Mouse (Mus musculus) thymus, adult 2 months (tissue): Measurements from ENCODE around the gene Opa3. TPM values are rescaled to one million over a fixed set of nuclear protein-coding genes. Genes with fewer than 3 reads are reported as not detected.

Experiments
- DNase-seq: peaks from one replicate; pipeline ENCODE4 v3.0.0; 2021
- H3K27ac ChIP-seq: fragments of 200-500 bp; 2 replicates; pipeline ENCODE4 v1.5.1; 2012; ENCODE audit warnings: low read length, control low read depth; ENCODE audit not compliant: control insufficient read depth, insufficient read depth
- H3K27me3 ChIP-seq: fragments of 200-500 bp; 2 replicates; pipeline ENCODE4 v1.6.1; 2012; ENCODE audit warnings: mild to moderate bottlenecking, low read length, moderate library complexity, mixed read lengths; ENCODE audit not compliant: control insufficient read depth, insufficient read depth
- H3K36me3 ChIP-seq: fragments of 200-500 bp; 2 replicates; pipeline ENCODE4 v1.6.1; 2012; ENCODE audit warnings: mild to moderate bottlenecking, low read length, moderate library complexity; ENCODE audit not compliant: control insufficient read depth, insufficient read depth
- H3K4me1 ChIP-seq: fragments of 200-500 bp; replicated peaks from 2 replicates; pipeline ENCODE4 v1.6.1; 2012; ENCODE audit warnings: low read length; ENCODE audit not compliant: control insufficient read depth, insufficient read depth
- H3K4me3 ChIP-seq: fragments of 200-500 bp; 2 replicates; pipeline ENCODE4 v1.5.1; 2012; ENCODE audit warnings: mild to moderate bottlenecking, low read length, control low read depth, moderate library complexity; ENCODE audit not compliant: control insufficient read depth, insufficient read depth
- CTCF ChIP-seq: fragments of 200-500 bp; IDR thresholded peaks from 2 replicates; pipeline ENCODE4 v1.5.1; 2012; ENCODE audit warnings: mild to moderate bottlenecking, control low read depth, low read length, moderate library complexity, borderline replicate concordance; ENCODE audit not compliant: control insufficient read depth, poor library complexity, insufficient read depth; ENCODE audit errors: extremely low read depth
- POLR2A ChIP-seq: fragments of 200-500 bp; IDR thresholded peaks from 2 replicates; pipeline ENCODE4 v1.6.1; 2012; ENCODE audit warnings: mild to moderate bottlenecking, low read length, control low read depth, moderate library complexity; ENCODE audit not compliant: control insufficient read depth, poor library complexity, insufficient read depth; ENCODE audit errors: extremely low read depth
- WGBS: fragments of 180-500 bp; shearing (Covaris S2); methylation state at CpG from one replicate; pipeline ENCODE4 v1.1.7; 2018; 5-methylcytosine and 5-hydroxymethylcytosine counted together
- polyA plus RNA-seq: library from polyadenylated mRNA; depleted of rRNA; stranded (reverse); fragments of >200 nt; gene quantifications from 2 replicates; pipeline ENCODE4 v1.2.3, GENCODE M21; 2012

Gene Opa3
- polyA plus RNA-seq, 1 experiment: 46.5 TPM

DNA sequence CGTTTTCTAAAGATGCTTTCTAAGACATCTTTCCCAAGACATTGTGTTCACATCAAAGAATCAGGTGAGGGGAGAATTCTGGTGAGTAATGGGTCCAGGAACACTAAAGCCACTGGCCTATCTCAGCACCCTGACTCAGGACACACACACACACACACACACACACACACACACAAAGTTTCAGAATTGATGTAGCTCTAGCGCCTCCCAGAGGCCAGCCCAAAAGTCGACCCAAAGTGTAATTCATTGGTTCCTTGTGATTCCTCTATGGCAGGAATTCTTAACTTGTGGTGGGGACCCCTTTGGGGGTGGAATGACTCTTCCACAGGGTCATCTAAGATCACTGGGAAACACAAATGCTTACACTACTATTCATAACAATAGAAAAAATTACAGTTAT, 71.1 kb downstream of the Opa3 start:
- no peak overlapping the region for H3K27ac ChIP-seq
- peaks cover 11% of the 10 kb centered on the region for H3K27me3 ChIP-seq
- no peaks in the 10 kb centered on the region for H3K36me3 ChIP-seq
- no peak overlapping the region for H3K4me3 ChIP-seq
- WGBS: 22% methylated on average over 3 of the region's 3 CpGs
- TF ChIP-seq CTCF (no peak), POLR2A (no peak)
- H3K4me1 ChIP-seq: peaks cover 9% of the 10 kb centered on the region
- DNase-seq: no peak

- peaks cover 12% of the 10 kb centered on the region for H3K4me1 ChIP-seq
- no peak for TF ChIP-seq POLR2A
- TF ChIP-seq CTCF: peak; percentile 91; the same call in 1 of the 2 replicates
- no peaks in the 10 kb centered on the region for H3K36me3 ChIP-seq
- peak; percentile 80 for DNase-seq
- H3K4me3 ChIP-seq: peak overlapping the region; percentile 36
- under 1% methylated on average over 29 of the region's 29 CpGs for WGBS
- peaks cover 21% of the 10 kb centered on the region for H3K27me3 ChIP-seq
- H3K27ac ChIP-seq: no peak overlapping the region
These were observed 72.6 kb downstream of the Opa3 start for GRCm38 (mm10) chr7:19300501-19301421.

GRCm38 (mm10) chr7:19301461-19302263, 73.5 kb downstream of the Opa3 start:
- H3K4me3 ChIP-seq: no peak overlapping the region
- peaks cover 21% of the 10 kb centered on the region for H3K27me3 ChIP-seq
- no peaks in the 10 kb centered on the region for H3K36me3 ChIP-seq
- H3K27ac ChIP-seq: no peak overlapping the region
- DNase-seq: no peak
- TF ChIP-seq POLR2A (no peak), CTCF (no peak)
- H3K4me1 ChIP-seq: peaks cover 12% of the 10 kb centered on the region
- WGBS: 11% methylated on average over 16 of the region's 16 CpGs

DNA sequence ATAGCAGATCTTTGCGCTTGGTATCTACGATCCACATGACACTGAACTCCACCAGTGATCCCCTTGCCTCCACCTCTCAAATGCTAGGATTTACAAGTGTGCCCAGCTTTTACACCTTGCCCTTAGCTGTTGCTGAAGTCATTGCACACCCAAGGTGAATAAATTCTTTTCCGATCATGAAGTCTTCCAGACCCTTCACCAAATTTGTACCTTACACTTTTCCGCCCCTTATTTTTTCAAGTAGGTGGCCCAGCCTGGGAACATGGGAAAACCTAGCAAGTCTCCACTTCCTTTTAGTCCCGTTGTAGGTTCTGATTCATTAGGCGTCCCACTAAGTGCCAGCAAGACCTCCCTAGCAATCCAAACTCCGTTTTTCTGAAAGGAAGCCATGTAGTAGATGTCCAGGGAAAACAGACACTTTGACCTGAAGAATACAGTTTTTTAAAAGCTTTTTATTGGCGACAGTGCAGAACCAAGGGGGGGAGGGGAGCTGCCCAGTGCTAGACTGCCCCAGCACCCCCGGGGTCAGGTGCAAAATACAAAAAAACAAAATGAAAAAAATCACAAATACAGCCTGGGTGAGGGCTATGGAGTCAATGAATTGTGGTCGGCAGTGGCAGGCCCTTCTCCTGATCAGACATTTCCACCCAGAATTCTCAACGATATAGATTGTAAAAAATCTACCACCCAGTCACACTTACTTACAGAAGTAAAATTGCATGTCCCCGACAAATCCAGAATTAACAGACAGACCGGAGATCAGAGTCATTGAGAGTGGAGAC, 74.3 kb downstream of the Opa3 start:
- TF ChIP-seq CTCF (no peak), POLR2A (no peak)
- no peak for DNase-seq
- no peak overlapping the region for H3K4me3 ChIP-seq
- no peak overlapping the region for H3K27ac ChIP-seq
- no peaks in the 10 kb centered on the region for H3K36me3 ChIP-seq
- H3K4me1 ChIP-seq: peaks cover 12% of the 10 kb centered on the region
- WGBS: 64% methylated on average over 13 of the region's 13 CpGs
- H3K27me3 ChIP-seq: peaks cover 21% of the 10 kb centered on the region

DNA sequence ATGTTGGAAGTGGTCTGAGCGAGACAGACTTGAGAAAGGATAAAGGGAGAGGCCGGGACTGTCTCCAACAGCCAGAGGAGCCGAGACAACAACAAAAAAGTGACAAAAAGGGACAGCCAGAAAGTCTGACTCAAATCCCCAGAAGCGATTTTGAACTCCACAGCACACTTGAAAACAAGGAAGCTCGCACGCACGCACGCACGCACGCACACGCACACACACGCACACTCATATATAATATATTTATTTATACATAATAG, 74.8 kb downstream of the Opa3 start:
- no peak overlapping the region for H3K4me3 ChIP-seq
- H3K36me3 ChIP-seq: no peaks in the 10 kb centered on the region
- H3K4me1 ChIP-seq: peaks cover 16% of the 10 kb centered on the region
- H3K27me3 ChIP-seq: peaks cover 21% of the 10 kb centered on the region
- H3K27ac ChIP-seq: no peak overlapping the region
- WGBS: 81% methylated on average over 12 of the region's 12 CpGs
- no peak for DNase-seq
- no peak for TF ChIP-seq CTCF
- no peak for TF ChIP-seq POLR2A

DNA sequence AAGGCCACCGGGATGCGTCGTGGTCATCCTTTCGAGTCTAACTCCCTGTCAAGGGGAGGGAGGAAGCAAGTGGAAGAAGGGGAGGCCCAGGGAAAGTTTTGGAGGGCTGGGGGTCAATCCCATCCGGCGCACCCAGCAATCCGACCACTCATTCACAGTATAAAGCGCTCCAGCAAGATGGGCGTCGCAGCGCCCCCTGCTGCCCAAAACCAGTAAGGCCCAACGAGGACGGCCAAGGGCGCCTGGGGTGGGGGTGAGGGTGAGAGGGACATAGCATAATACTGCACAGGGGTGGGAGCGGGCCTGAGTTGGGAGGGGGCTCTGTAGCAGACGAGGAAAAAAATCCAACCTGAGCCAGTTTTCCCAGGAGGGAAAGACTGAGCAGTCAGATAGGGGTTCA, 75.6 kb downstream of the Opa3 start:
- Histone ChIP-seq H3K4me1 (peaks cover 20% of the 10 kb centered on the region), H3K27me3 (peaks cover 21% of the 10 kb centered on the region), H3K4me3 (no peak overlapping the region), H3K27ac (no peak overlapping the region), H3K36me3 (no peaks in the 10 kb centered on the region)
- TF ChIP-seq POLR2A: no peak
- peak; percentile 91 for TF ChIP-seq CTCF
- 4% methylated on average over 16 of the region's 16 CpGs for WGBS
- DNase-seq: peak; percentile 78
